Mouse (Mus musculus): ENCODE results near the gene Lefty2.
"Not testable (repeated sequence)": the region's sequence is repeated elsewhere in the genome, so short reads cannot be mapped to it uniquely, and the experiment has no call there.

Gene Lefty2

DNA sequence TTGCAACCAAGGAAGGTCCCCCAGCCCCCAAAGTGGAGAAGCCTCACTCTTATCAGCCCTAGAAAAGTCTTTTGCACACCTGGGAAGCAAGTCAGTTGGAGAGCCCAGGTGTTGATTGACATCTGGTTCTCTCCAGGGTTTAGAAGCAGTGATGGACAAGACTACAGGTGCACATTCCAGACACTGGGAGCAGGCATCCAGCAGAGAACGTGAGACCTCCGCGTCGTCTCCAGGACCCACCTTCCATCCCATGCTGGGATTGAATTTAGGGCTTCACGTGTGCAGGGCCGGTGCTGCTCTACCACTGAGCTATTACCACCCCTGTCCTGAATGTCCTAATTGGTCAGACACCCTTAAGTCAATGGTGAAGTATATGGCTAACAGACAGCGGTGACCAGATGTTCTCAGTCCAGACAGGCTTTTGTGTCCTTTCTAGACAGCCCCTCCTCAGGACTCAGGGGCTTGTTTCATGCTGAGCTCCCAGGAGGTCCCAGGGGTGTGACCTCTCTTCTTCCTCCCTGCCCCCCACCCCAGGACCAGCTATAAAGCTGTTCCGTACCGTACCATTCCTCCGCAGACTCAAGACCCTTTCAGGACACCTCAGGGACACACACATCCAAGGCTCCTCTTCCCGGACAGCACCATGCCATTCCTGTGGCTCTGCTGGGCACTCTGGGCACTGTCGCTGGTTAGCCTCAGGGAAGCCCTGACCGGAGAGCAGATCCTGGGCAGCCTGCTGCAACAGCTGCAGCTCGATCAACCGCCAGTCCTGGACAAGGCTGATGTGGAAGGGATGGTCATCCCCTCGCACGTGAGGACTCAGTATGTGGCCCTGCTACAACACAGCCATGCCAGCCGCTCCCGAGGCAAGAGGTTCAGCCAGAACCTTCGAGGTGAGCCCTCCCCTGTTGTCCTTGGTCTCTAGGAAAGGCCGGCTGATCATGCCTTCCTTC is 41.8 kb downstream of the Lefty2 start, which contains the start of gene Lefty1:
TSS of gene Lefty1 (plus strand) at position 556 of the 953 bp plus-strand sequence.
- DNase-seq (ENCODE audit: low spot score): no peak

DNA sequence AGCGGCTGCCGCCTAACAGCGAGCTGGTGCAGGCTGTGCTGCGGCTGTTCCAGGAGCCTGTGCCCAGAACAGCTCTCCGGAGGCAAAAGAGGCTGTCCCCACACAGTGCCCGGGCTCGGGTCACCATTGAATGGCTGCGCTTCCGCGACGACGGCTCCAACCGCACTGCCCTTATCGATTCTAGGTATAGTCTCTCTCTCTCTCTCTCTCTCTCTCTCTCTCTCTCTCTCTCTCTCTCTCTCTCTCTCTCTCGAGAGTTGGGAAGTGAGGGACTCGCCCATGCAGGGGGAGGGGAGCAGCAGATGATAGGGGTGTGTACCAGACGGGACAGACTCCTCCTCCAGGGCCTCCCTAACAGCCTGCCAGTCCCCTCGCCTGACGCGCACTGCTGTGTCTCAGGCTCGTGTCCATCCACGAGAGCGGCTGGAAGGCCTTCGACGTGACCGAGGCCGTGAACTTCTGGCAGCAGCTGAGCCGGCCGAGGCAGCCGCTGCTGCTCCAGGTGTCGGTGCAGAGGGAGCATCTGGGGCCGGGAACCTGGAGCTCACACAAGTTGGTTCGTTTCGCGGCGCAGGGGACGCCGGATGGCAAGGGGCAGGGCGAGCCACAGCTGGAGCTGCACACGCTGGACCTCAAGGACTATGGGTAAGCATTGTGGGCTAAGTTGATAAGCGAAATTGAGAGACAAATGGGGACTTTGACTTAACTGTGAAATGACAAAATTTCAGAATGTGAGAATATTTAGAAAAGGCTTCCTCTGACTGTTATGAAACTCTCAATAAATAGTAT is 43.9 kb downstream of the Lefty2 start:
- DNase-seq (ENCODE audit: low spot score): not testable (repeated sequence)

DNA sequence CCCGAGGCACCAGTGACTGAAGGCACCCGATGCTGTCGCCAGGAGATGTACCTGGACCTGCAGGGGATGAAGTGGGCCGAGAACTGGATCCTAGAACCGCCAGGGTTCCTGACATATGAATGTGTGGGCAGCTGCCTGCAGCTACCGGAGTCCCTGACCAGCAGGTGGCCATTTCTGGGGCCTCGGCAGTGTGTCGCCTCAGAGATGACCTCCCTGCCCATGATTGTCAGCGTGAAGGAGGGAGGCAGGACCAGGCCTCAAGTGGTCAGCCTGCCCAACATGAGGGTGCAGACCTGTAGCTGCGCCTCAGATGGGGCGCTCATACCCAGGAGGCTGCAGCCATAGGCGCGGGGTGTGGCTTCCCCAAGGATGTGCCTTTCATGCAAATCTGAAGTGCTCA is 44.7 kb downstream of the Lefty2 start:
- not testable (repeated sequence) for DNase-seq (ENCODE audit: low spot score)

DNA sequence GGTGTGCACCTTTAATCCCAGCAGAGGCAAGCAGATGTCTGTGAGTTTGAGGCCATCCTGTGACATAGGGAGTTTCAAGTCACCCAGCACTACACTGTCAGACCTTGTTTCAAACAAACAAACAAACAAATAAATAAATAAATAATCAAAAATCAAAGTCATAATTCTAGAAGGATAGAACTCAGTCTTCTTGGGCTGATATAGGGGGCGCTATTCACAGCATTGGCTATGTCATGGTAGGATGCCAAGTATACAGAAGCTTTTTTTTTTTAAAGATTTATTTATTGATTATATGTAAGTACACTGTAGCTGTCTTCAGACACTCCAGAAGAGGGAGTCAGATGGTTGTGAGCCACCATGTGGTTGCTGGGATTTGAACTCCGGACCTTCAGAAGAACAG is 45.9 kb downstream of the Lefty2 start:
- DNase-seq (ENCODE audit: low spot score): not testable (repeated sequence)

DNA sequence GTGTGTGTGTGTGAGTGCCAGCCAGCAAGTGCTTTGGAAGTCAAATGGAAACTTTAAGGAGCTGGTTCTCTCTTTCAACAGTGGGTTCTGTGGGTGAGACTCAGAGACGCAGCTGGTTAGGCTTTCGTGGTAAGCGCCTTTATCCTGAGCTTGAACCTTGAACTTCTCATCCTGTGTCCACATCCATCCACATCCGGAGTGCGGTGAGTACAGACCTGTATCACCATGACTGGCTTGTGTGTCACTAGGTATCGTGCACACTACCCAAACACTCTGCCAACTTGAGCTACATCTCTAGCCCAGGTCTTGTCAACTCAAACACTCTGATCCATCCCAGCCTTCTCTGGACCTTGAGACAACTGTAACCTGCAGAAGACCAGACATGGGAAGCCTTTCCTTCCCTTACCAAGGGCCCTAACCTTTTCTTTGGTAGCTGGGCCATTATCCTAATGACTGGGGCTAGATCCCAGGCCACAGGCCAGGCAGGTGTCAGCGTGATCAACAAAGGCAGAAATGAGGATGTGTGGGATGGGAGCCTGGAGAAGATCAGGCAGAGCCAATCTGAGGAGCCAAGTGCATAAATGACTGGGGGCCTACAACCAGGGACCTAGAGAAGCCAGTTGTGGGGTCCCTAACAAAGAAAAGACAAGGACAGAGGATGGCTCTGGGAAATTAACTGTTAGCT is 48.0 kb downstream of the Lefty2 start:
- no peak for DNase-seq (ENCODE audit: low spot score)

DNA sequence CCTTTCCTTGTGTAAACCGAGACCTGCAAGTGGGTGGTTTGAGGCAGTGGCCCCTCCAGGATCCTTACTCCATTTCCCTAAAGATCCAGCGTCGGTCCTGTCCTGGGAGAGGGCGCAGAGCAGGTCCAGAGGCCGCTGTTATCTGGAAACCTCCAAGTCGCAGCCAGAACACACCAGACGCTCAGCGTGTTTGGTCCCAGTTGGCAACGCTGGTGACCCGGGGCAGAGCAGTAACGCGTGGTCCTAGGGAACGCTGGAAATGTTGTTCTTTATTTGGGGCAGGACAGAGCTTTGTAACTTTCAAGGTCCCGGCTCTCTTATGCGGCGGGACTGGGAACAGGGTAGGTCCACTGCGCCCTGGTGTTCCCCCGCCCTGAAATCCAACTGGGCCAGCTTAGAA is 48.8 kb downstream of the Lefty2 start:
- no peak for DNase-seq (ENCODE audit: low spot score)

DNA sequence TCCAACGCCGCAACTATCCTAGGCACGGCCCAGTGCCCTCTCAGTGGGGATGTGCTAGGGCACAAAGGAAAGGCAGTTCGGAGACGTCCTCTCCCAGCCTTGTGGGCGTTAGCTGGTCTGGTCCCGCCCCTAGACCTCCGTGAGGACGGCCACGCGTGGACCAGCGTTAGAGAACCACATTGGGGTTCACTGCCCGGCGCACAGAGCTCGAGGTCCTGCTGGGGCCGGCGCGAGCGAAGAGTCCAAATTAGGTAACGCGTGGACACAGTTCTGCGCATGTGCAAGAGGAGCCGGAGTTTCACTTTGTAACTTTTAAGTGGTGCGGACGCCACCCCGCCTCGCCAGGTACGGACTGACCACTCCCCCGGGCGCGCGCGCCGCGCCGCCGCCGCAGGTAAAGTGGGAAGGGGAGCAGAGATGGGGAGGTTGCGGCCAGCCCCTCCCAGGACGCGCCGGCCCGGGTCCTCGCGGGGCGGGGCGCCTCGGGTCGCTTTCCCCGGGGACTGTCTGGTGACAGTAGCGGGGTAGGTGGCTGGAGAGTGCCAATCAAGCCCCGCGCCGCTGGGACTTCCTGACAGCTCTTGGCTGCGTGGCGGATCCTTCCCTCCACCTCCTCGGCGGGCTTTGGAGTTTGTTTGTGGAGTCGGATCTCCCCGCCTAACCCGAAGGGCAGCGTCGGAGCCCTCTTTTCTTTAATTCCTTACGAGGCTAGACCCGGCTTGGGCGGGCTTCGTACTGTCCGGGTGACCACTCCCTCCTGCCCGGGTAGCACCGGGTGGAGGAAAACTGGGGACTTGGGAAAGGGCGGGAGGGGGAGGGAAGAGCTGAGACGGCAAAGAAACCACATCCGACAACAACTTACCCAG is 49.5 kb downstream of the Lefty2 start, which contains the start of gene Tmem63a:
TSS of gene Tmem63a (plus strand) at position 179 of the 866 bp plus-strand sequence.
- DNase-seq (ENCODE audit: low spot score): no peak

DNA sequence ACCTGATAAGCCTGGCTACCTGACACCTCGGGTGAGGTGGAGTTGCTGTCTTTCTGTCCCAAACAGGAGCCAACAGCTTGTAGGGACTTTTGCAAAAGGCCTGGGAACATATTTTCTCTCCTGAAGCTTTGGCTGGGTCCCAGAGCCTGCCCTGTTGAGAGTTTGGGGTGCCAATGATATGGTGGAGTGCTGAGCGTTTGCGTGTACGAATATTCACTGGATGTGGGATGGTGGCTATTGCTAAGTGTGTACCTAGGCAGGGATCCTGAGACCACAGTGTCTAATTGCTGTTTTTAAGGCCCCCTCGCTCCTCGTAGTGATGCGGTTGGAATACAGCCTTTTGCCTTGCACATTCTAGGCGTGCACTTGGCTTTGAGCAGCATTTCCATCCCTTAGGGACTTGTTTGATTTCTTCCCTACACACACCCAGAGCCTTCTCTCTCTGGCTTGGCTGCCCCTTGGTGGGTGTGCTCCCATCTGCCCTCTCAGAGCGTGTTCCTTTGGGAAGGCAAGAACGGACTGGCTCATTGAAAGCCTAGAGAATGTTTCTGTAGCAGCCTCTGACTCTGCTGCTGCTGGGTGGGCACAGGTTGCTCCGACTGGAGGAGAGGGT is 50.2 kb downstream of the Lefty2 start:
- no peak for DNase-seq (ENCODE audit: low spot score)

DNA sequence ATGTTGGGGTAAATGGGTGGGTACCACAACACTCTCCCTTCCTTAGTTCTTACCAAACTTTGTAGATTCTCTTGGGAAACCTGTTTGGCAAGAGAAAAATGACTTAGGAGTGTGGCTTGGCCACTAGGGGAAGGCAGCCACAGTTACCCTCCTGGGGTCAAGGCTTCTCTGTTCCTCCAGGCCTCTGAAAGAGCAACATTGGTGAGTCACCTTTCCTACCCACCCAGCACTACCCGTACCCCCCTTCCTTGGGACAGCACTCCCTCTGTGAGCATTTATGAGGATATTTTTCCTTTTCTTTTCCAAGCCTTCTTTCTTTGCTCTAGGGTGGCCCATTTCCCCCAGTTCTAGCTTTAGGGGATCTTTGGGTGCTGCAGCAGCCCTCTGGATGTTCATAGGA is 51.0 kb downstream of the Lefty2 start:
- DNase-seq (ENCODE audit: low spot score): no peak

DNA sequence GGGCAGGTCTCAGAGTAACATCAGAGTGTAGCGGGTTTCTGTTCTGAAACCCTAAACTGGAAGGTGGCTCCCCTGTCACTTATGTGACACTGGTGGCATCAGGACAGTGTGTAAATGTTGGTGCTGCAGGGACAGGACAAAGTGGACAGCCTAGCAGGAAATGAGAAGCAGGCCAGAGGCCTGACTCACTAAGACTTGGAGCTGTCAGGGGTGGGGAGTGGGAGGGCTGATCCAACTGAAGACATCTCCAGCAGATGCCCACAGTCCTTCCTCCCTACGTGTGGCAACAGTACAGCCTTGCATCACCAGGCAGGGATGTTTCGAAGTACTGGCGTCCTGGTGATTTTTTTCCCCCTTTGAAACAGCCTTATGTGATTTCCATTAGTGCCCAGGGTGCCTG is 51.6 kb downstream of the Lefty2 start:
- no peak for DNase-seq (ENCODE audit: low spot score)

DNA sequence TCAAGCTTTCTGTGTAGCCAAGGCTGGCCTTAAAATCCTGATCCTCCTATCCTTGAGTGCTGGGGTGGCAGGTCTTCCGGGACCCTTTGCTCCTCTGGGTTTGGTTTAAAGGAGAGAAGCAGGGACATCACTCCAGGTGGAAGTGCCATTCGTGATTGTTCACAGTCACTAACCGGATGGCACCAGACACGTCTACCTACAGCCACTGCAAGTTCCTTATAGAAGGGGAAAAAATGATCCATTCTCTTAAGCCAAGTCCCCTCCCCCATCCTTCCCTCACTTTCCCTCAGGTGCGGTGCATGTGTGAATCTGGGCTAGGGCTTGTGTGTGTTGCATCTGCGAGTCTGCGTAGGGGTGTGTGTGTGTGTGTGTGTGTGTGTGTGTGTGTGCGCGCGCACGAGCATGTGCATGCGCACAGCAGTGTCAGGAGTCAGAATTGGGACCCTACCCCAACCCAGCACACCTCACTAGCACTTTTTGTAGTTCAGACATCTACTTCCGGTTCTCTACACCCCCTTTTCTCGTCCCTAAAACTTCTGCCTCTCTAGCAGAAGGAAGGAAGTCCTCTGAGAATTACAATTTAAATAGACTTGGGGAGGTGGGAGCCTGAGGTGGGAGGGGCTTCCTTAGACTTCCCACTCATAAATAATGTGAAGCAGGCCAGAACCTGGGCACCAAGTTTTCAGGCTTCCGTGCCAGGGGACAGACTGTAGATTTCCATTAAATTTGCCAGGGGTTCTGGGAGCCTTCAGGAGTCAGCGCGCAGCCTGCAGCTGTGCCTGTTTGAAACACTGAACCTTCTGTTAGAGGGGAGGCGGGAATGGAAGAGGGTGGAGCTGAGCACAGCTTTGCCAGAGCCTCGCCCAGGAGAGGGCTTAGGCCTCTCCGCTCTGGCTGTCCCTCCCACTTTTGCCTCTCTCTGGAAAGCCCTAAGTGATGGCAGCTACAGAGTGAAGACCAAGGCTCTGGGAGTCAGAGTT is 52.4 kb downstream of the Lefty2 start:
- no peak for DNase-seq (ENCODE audit: low spot score)

DNA sequence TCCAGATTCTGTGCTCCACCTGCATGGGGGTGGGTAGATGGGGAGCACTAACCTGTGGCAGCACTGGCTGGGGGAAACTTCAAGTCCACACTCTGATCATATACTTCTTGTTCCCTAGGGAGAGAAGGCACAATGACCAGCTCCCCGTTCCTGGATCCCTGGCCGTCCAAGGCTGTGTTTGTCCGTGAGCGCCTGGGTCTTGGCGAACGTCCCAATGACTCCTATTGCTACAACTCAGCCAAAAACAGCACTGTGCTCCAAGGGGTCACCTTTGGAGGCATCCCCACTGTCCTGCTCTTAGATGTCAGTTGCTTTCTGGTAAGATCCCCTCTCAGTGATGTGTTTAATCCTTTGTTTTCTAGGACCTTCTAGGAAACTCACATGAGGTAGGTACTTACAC is 53.5 kb downstream of the Lefty2 start:
- DNase-seq (ENCODE audit: low spot score): no peak

Measured in layer of hippocampus, adult 9-10 months (tissue).